Mouse (Mus musculus) embryonic facial prominence, embryonic 14.5 days (tissue): ENCODE data around the gene Nphp3. TPM values are rescaled to one million over a fixed set of nuclear protein-coding genes. Genes with fewer than 3 reads are reported as not detected.

Experiments used
- ATAC-seq: fragments of 200-750 bp; cut with Nextera tagmentation; 2 replicates; pipeline ENCODE4 v1.8.0; 2017; ENCODE audit warnings: low read depth, moderate number of reproducible peaks, moderate TSS enrichment
- DNase-seq: peaks from one replicate; pipeline ENCODE4 v3.0.0-alpha.2; 2015; ENCODE audit warnings: low spot score
- H3K27ac ChIP-seq: fragments of 300-500 bp; sonication (generic); replicated peaks from 2 replicates; pipeline ENCODE4 v1.5.1; 2014; ENCODE audit warnings: low read depth, mild to moderate bottlenecking, low read length, moderate library complexity
- H3K27me3 ChIP-seq: fragments of 300-500 bp; sonication (generic); replicated peaks from 2 replicates; pipeline ENCODE4 v1.6.1; 2014; ENCODE audit warnings: low read length; ENCODE audit not compliant: control insufficient read depth, insufficient read depth
- H3K36me3 ChIP-seq: fragments of 300-500 bp; sonication (generic); 2 replicates; pipeline ENCODE4 v1.6.1; 2014; ENCODE audit warnings: low read length, mixed read lengths; ENCODE audit not compliant: control insufficient read depth, insufficient read depth
- H3K4me1 ChIP-seq: fragments of 300-500 bp; sonication (generic); 2 replicates; pipeline ENCODE4 v1.6.1; 2014; ENCODE audit warnings: antibody characterized with exemption, low read length; ENCODE audit not compliant: control insufficient read depth, insufficient read depth
- H3K4me2 ChIP-seq: fragments of 300-500 bp; sonication (generic); 2 replicates; pipeline ENCODE4 v1.6.1; 2014; ENCODE audit warnings: low read depth, mild to moderate bottlenecking, low read length, moderate library complexity, mixed read lengths
- H3K4me3 ChIP-seq: fragments of 300-500 bp; sonication (generic); 2 replicates; pipeline ENCODE4 v1.5.1; 2014; ENCODE audit warnings: low read depth, mild to moderate bottlenecking, low read length
- H3K9ac ChIP-seq: fragments of 300-500 bp; sonication (generic); 2 replicates; pipeline ENCODE4 v1.6.1; 2014; ENCODE audit warnings: low read depth, mild to moderate bottlenecking, low read length, moderate library complexity, mixed read lengths
- H3K9me3 ChIP-seq: fragments of 300-500 bp; sonication (generic); 2 replicates; pipeline ENCODE4 v1.6.1; 2016; ENCODE audit warnings: low read length; ENCODE audit not compliant: control insufficient read depth
- WGBS: fragments of 180-500 bp; shearing (Covaris S2); extraction: QIAGEN DNeasy Blood & Tissue Kit; methylation state at CpG from one replicate; pipeline ENCODE4 v1.1.7; 2014; 5-methylcytosine and 5-hydroxymethylcytosine counted together
- polyA plus RNA-seq: library from polyadenylated mRNA; unstranded; fragments of >200 nt; fragmentation: Nextera tagmentation; extraction: Ambion mirVana; gene quantifications from 2 replicates; pipeline ENCODE4 v1.2.1, GENCODE M21; 2014

Gene Nphp3
- 5.1 TPM in 2 replicates for polyA plus RNA-seq

- peak; percentile 97 for ATAC-seq
- DNase-seq: peak; percentile 100
- Histone ChIP-seq H3K4me2 (peak within 1 kb of the TSS; percentile 67), H3K9ac (peak within 1 kb of the TSS; percentile 79), H3K4me1 (peaks cover 12% of the 10 kb centered on the region; the same call in 1 of the 2 replicates), H3K36me3 (0 out of 2 replicates have a peak, but pooled peaks cover 13% of the 10 kb centered on the region), H3K27me3 (no peaks in the 10 kb centered on the region), H3K27ac (peak within 1 kb of the TSS; percentile 90), H3K9me3 (no peaks in the 10 kb centered on the region), H3K4me3 (peak within 1 kb of the TSS; percentile 81)
- WGBS: 1% methylated on average over 54 of the region's 55 CpGs
Observed at GRCm38 (mm10) chr9:104001921-104002859, at the start of gene Nphp3. Nphp3 (plus strand) TSS chr9:104002544.

DNA sequence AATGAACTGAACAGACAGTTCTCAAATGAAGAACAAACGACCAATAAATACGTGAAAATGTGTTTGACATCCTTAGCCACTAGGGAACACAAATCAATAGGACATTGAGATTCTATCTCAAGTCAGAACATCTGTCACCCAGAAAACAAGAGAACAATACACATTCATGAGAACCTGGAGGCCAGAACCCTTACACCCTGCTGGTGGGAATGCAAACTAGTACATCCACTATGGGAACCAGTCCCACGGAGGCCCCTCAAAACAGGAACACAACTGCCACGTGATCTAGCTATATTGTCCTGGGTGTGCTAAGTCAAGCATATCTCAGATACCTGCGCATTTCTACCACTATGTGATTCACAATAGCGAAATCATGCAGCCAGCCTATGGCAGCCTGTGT lies 43.6 kb upstream of the Nphp3 start:
- DNase-seq (no peak), ATAC-seq (no peak)
- H3K4me1 ChIP-seq: no peaks in the 10 kb centered on the region
- no peaks in the 10 kb centered on the region for H3K27me3 ChIP-seq
- no peaks in the 10 kb centered on the region for H3K9me3 ChIP-seq
- no peak overlapping the region for H3K9ac ChIP-seq
- H3K27ac ChIP-seq: no peak overlapping the region
- H3K4me3 ChIP-seq: no peak overlapping the region
- WGBS: 79% methylated on average over 6 of the region's 6 CpGs
- H3K36me3 ChIP-seq: no peaks in the 10 kb centered on the region
- no peak overlapping the region for H3K4me2 ChIP-seq

DNA sequence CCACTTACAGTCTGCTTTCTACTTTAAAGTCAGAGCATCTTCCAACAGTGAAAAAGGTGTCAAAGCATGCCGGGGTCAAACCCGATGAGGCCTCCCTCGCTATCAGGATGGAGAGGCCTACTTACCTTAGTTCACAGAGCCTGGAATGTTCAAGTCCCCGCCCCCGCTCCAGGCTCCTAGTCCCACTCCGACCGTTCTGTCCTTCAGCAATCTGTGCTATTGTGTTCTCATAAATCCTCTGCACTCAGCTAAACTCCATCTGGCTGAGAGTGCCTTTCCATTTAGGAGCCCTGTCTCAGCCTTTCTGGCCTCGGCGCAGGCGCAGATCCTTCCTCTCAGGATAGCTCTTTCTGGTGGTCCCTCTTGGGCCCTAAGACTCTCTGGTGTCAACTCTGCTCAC lies 42.4 kb upstream of the Nphp3 start:
- WGBS: 83% methylated on average over 10 of the region's 10 CpGs
- no peaks in the 10 kb centered on the region for H3K36me3 ChIP-seq
- no peaks in the 10 kb centered on the region for H3K9me3 ChIP-seq
- no peak for ATAC-seq
- H3K4me3 ChIP-seq: no peak overlapping the region
- no peak overlapping the region for H3K9ac ChIP-seq
- no peak overlapping the region for H3K4me2 ChIP-seq
- H3K27me3 ChIP-seq: no peaks in the 10 kb centered on the region
- no peak overlapping the region for H3K27ac ChIP-seq
- H3K4me1 ChIP-seq: no peaks in the 10 kb centered on the region
- no peak for DNase-seq

DNA sequence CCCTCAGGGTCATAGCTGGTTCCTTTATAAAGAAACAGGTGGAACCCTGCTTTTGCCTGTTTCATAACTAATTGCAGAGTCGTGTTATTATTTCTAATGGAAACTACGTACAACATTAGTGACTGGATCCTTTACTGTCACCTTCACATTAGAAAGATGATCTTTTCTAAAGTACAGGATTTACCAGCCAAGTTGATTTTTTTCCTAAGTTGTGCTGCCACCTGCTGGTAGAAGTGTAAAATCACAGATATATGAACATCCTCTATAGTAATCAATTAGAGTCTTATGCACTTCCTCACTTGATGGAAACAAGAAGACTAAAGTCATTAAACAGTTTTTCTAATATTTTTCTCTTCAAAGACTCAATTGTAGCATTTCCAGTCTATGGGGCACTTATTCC lies 5.8 kb upstream of the Nphp3 start:
- H3K9me3 ChIP-seq: no peaks in the 10 kb centered on the region
- H3K4me3 ChIP-seq: no peak overlapping the region
- no peak for ATAC-seq
- DNase-seq: peak; percentile 67
- no peak overlapping the region for H3K4me2 ChIP-seq
- no peak overlapping the region for H3K27ac ChIP-seq
- 4% methylated on average over 2 of the region's 2 CpGs for WGBS
- no peak overlapping the region for H3K9ac ChIP-seq
- no peaks in the 10 kb centered on the region for H3K36me3 ChIP-seq
- 0 out of 2 replicates have a peak, but pooled peaks cover 4% of the 10 kb centered on the region for H3K4me1 ChIP-seq
- no peaks in the 10 kb centered on the region for H3K27me3 ChIP-seq

DNA sequence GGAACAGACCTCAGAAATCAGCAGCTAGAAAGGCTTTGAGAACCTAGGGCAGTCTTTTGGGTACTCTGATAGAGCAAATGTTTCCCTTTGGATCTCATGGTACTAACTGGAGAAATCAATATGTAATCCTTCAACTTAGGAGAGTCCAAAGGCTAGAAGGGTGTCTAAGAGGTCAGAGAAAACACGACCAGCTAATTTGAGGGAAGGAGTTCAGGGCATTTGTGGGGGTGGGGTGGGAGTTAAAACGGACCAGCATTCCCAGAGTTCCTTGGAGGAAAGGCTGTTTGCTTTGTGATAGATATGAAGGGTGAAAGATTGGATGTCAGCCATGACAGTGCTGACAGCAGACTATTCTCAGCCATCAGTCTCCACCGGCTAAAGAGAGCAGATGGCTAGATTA lies 1.7 kb upstream of the Nphp3 start:
- DNase-seq (no peak), ATAC-seq (no peak)
- 41% methylated on average over 3 of the region's 3 CpGs for WGBS
- no peak overlapping the region for H3K4me3 ChIP-seq
- no peak overlapping the region for H3K27ac ChIP-seq
- no peak overlapping the region for H3K4me2 ChIP-seq
- H3K27me3 ChIP-seq: no peaks in the 10 kb centered on the region
- H3K9ac ChIP-seq: no peak overlapping the region
- 0 out of 2 replicates have a peak, but pooled peaks cover 3% of the 10 kb centered on the region for H3K36me3 ChIP-seq
- no peaks in the 10 kb centered on the region for H3K9me3 ChIP-seq
- peaks cover 12% of the 10 kb centered on the region; the same call in 1 of the 2 replicates for H3K4me1 ChIP-seq

- Histone ChIP-seq H3K36me3 (0 out of 2 replicates have a peak, but pooled peaks cover 13% of the 10 kb centered on the region), H3K4me1 (peaks cover 12% of the 10 kb centered on the region; the same call in 1 of the 2 replicates), H3K9ac (peak overlapping the region; percentile 79), H3K4me2 (peak overlapping the region; percentile 67), H3K27me3 (no peaks in the 10 kb centered on the region), H3K27ac (peak overlapping the region; percentile 90), H3K9me3 (no peaks in the 10 kb centered on the region), H3K4me3 (peak overlapping the region; percentile 81)
- DNase-seq (peak; percentile 92), ATAC-seq (peak; percentile 56)
- under 1% methylated on average over 33 of the region's 37 CpGs for WGBS
Observed at GRCm38 (mm10) chr9:104002913-104003330, 578 bp downstream of the Nphp3 start.

- WGBS: 86% methylated on average over 1 of the region's 1 CpGs
- H3K4me1 ChIP-seq: no peaks in the 10 kb centered on the region
- H3K4me2 ChIP-seq: no peak overlapping the region
- no peak for DNase-seq
- H3K27me3 ChIP-seq: no peaks in the 10 kb centered on the region
- H3K27ac ChIP-seq: no peak overlapping the region
- H3K4me3 ChIP-seq: no peak overlapping the region
- H3K36me3 ChIP-seq: peaks cover 74% of the 10 kb centered on the region
- no peak for ATAC-seq
- no peaks in the 10 kb centered on the region for H3K9me3 ChIP-seq
- H3K9ac ChIP-seq: no peak overlapping the region
Observed at GRCm38 (mm10) chr9:104014526-104014925, 12.2 kb downstream of the Nphp3 start.

DNA sequence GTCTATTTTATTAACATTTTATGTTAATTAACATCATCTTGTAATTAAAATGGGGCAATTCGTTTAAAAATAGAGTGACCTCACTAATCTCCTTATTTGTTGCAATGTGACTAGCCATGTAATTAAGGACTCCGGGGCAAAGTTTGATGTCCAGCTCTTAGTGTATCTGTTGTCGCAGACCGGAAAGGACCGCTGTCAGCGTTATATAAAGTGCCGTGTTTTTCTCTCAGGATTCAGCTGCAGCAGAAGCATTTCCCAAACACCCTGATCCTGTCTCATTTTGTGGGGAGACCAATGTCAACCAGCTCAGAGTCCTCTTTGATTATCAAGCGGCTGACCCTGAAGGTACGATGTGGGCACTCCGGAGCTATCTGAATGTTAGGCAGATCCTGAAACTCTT lies 18.7 kb downstream of the Nphp3 start:
- WGBS: 88% methylated on average over 10 of the region's 10 CpGs
- Histone ChIP-seq H3K27ac (no peak overlapping the region), H3K36me3 (peaks cover 93% of the 10 kb centered on the region), H3K4me2 (no peak overlapping the region), H3K4me3 (no peak overlapping the region), H3K27me3 (no peaks in the 10 kb centered on the region), H3K9me3 (no peaks in the 10 kb centered on the region), H3K9ac (no peak overlapping the region), H3K4me1 (no peaks in the 10 kb centered on the region)
- no peak for DNase-seq
- ATAC-seq: no peak
